Mouse (Mus musculus): ENCODE results near the gene Ttll13. TPM values are rescaled to one million over a fixed set of nuclear protein-coding genes. Genes with fewer than 3 reads are reported as not detected.

The Ttll13 gene
- polyA plus RNA-seq, 1 experiment from 2014 or later: 0.23 TPM

DNA sequence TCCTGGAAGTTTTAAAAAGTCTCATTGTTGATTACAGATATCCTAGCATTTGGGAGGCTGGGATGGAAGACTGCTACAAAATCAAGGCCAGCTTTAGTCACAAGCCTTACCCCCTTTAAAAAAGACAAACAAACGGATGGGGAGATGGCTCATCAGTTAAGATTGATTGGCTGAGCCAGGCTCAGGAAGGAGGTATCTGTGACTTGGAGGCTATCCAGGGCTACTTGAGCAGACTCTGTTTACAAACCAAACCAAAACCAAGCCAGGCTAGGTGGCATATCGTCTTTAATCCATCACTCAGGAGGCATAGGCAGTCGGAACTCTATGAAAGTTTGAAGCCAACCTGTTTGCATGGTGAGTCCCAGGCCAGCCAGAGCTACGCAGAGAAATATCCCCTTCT, 4.5 kb upstream of the Ttll13 start:
- Histone ChIP-seq H3K4me3 (replicated peaks) (no peak overlapping the region), H3K4me1 (replicated peaks) (peaks cover 9% of the 10 kb centered on the region), H3K9ac (no peak overlapping the region), H3K4me2 (no peak overlapping the region), H3K27ac (no peak overlapping the region), H3K27me3 (no peaks in the 10 kb centered on the region), H3K9me3 (replicated peaks) (no peaks in the 10 kb centered on the region), H3K36me3 (peaks cover 36% of the 10 kb centered on the region)
- ATAC-seq (ENCODE audit: low read depth) (no peak), DNase-seq (no peak)
- WGBS (ENCODE audit: insufficient replicate concordance): 78% methylated on average over 4 of the region's 4 CpGs

DNA sequence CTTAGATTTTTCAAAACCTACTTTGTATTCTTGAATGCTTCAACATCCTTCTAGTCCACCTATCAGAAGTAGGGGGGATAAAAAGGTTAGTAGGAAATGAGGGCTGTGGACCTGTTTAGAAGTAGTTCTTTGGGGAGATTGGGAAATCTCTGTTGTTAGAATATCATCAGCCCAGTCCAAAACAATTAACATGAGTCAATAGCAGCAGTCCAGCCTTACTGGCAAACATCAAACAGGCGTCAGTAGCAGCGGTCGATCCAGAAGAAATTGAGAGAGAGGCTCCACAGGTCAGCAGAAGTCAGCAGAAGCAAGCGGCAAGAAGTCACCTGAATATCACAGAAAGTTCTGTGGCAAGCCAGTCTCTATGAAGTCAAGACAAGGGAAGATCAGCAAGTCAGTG, 1.3 kb upstream of the Ttll13 start:
- no peak for ATAC-seq (ENCODE audit: low read depth)
- DNase-seq: no peak
- H3K4me1 ChIP-seq (replicated peaks): peaks cover 15% of the 10 kb centered on the region
- no peak overlapping the region for H3K27ac ChIP-seq
- no peak overlapping the region for H3K4me2 ChIP-seq
- peaks cover 14% of the 10 kb centered on the region for H3K36me3 ChIP-seq
- no peak overlapping the region for H3K4me3 ChIP-seq (replicated peaks)
- WGBS (ENCODE audit: insufficient replicate concordance): 87% methylated on average over 4 of the region's 4 CpGs
- H3K27me3 ChIP-seq: peaks cover 3% of the 10 kb centered on the region; the same call in 1 of the 2 replicates
- H3K9me3 ChIP-seq (replicated peaks): no peaks in the 10 kb centered on the region
- H3K9ac ChIP-seq: no peak overlapping the region

DNA sequence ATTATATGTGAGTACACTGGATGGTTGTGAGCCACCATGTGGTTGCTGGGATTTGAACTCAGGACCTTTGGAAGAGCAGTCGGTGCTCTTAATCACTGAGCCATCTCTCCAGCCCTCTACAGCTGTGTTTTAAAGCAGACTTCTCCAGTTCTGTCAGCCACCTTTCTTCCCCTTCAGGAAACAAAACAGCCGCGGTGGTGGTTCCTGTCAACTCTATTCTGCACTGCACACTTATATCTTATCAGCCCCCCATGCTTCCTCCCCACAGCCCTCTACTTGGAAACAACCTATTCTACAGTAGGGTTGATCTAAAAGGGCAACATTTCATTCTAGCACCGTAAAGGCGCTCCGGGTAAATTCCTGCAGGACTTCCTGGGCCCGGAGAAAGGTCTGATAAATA, 683 bp downstream of the Ttll13 start:
- DNase-seq (no peak), ATAC-seq (ENCODE audit: low read depth) (no peak)
- Histone ChIP-seq H3K4me3 (replicated peaks) (peak overlapping the region; percentile 74), H3K4me1 (replicated peaks) (peaks cover 15% of the 10 kb centered on the region), H3K36me3 (no peaks in the 10 kb centered on the region), H3K27ac (no peak overlapping the region; the same call in 1 of the 2 replicates), H3K9ac (peak overlapping the region; percentile 82), H3K4me2 (peak overlapping the region; percentile 80), H3K9me3 (replicated peaks) (no peaks in the 10 kb centered on the region), H3K27me3 (peaks cover 3% of the 10 kb centered on the region; the same call in 1 of the 2 replicates)
- WGBS (ENCODE audit: insufficient replicate concordance): 15% methylated on average over 7 of the region's 7 CpGs

DNA sequence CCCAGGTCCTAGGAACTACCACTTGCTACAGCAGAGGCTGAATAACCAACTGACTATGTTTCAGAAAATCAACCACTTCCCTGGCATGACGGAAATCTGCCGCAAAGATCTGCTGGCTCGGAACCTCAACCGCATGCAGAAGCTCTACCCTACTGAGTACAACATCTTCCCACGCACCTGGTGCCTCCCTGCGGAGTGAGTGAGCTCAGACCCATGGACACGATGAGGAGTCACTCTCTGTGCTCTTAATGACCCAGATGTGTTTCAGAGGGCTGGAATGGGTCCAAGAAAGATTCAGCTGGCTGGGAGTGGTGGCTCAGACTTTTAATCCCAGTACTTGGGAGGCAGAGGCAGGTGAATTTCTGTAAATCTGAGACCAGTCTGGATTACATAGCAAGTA, 6.3 kb downstream of the Ttll13 start:
- Histone ChIP-seq H3K36me3 (no peaks in the 10 kb centered on the region), H3K9ac (no peak overlapping the region), H3K27ac (no peak overlapping the region), H3K4me2 (no peak overlapping the region), H3K4me1 (replicated peaks) (peaks cover 10% of the 10 kb centered on the region), H3K27me3 (peaks cover 3% of the 10 kb centered on the region; the same call in 1 of the 2 replicates), H3K4me3 (replicated peaks) (no peak overlapping the region), H3K9me3 (replicated peaks) (no peaks in the 10 kb centered on the region)
- WGBS (ENCODE audit: insufficient replicate concordance): 75% methylated on average over 7 of the region's 7 CpGs
- DNase-seq (no peak), ATAC-seq (ENCODE audit: low read depth) (no peak)

DNA sequence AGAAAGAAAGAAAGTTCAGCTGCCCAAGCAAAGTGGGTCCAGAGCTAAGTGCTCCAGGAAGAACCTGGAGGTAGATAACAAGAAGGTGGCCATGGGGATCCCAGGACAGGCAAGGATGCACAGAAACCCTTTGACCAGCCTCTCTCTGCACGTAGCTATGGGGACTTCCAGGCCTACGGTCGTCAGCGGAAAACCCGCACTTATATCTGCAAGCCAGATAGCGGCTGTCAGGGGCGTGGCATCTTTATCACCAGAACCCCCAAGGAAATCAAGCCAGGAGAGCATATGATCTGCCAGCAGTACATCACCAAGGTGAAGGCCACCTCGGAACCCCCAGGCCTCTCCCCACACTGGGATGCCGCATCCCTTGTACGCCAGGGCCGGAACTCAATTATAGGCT, 6.7 kb downstream of the Ttll13 start:
- Histone ChIP-seq H3K27me3 (peaks cover 3% of the 10 kb centered on the region; the same call in 1 of the 2 replicates), H3K27ac (no peak overlapping the region), H3K4me1 (replicated peaks) (peaks cover 13% of the 10 kb centered on the region), H3K9me3 (replicated peaks) (no peaks in the 10 kb centered on the region), H3K36me3 (no peaks in the 10 kb centered on the region), H3K4me2 (no peak overlapping the region), H3K4me3 (replicated peaks) (no peak overlapping the region), H3K9ac (no peak overlapping the region)
- peak; percentile 29; the same call in 1 of the 2 replicates for ATAC-seq (ENCODE audit: low read depth)
- WGBS (ENCODE audit: insufficient replicate concordance): 38% methylated on average over 11 of the region's 11 CpGs
- no peak for DNase-seq

DNA sequence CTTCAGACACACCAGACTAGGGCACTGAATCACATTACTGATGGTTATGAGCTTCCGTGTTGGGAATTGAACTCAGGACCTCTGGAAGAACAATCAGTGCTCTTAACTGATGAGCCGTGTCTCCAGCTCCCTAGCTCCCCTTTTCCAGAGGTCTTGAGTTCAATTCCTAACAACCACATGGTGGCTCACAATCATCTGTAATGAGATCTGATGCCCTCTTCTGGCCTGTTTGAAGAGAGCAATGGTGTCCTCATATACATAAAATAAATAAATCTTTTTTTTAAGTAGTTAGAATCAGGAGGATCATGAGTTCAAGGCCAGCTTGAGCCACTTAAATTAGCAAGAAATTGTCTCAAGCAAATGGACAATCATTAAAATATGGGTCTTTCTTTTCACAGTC, 9.8 kb downstream of the Ttll13 start:
- Histone ChIP-seq H3K9ac (no peak overlapping the region), H3K27me3 (peaks cover 11% of the 10 kb centered on the region; the same call in 1 of the 2 replicates), H3K36me3 (no peaks in the 10 kb centered on the region), H3K27ac (no peak overlapping the region), H3K4me1 (replicated peaks) (peaks cover 24% of the 10 kb centered on the region), H3K9me3 (replicated peaks) (0 out of 2 replicates have a peak, but pooled peaks cover 4% of the 10 kb centered on the region), H3K4me2 (no peak overlapping the region), H3K4me3 (replicated peaks) (no peak overlapping the region)
- no peak for DNase-seq
- no peak for ATAC-seq (ENCODE audit: low read depth)
- 64% methylated on average over 2 of the region's 2 CpGs for WGBS (ENCODE audit: insufficient replicate concordance)

DNA sequence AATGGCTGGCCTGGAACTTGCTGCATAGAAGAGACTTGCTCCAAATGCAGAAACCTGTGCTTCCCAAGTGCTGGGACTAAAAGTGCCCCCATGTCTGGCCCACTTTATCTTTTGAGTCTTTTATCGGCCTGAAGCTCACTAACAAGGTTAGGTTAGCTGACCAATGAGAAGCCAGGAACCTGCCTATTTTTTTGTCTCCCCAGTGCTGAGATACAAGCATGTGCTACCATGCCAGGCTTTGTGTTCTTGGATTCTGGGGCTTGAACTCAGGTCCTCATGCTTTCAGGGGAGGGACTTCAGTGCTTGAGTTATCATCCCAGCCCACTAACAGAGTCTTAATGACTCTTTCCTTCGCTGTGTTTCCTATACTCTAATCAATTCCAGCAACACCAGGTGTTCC, 11.5 kb downstream of the Ttll13 start:
- ATAC-seq (ENCODE audit: low read depth) (no peak), DNase-seq (no peak)
- no peak overlapping the region for H3K4me2 ChIP-seq
- peaks cover 29% of the 10 kb centered on the region for H3K4me1 ChIP-seq (replicated peaks)
- H3K36me3 ChIP-seq: no peaks in the 10 kb centered on the region
- H3K27me3 ChIP-seq: peaks cover 11% of the 10 kb centered on the region; the same call in 1 of the 2 replicates
- 48% methylated on average over 2 of the region's 2 CpGs for WGBS (ENCODE audit: insufficient replicate concordance)
- 0 out of 2 replicates have a peak, but pooled peaks cover 4% of the 10 kb centered on the region for H3K9me3 ChIP-seq (replicated peaks)
- H3K27ac ChIP-seq: no peak overlapping the region
- H3K4me3 ChIP-seq (replicated peaks): no peak overlapping the region
- H3K9ac ChIP-seq: no peak overlapping the region

DNA sequence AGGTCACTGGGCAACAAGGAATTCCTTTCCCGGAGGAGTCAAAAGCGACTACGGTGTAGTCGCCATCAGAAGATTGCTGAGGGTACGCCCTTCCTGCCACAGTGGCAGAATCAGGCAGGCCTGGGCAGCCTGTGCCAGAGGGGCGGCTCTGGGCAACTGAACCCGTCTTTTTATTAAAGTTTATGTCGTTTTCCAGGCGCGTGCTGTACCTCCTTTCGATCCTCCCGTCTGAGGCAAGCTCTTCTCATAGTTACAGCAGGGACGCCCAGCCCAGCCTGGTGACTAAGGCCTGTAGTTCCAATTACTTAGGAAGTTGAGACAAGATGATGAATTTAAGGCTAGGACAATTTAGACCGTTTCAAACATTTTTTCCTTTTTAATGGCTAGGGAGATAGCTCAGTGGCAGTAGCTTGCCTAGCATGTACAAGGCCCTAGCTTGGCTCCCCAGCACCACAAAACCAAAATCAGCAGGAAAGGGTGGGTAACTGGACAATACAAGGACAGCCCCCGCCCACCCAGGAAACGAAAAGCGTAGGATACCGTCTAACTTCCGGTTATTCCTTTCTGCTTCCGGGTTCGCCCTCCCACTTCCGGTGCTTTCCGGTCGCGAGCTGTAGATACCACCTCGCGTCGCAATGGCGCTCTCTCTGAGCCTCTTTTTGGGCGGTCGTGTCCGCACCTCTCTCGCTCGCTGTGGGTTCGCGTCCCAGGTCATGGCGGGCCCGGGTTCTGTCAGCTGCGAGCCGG, 14.6 kb downstream of the Ttll13 start, which contains the start of gene Ngrn:
Ngrn (plus strand) TSS at position 591 of the 747 bp plus-strand sequence.
- WGBS (ENCODE audit: insufficient replicate concordance): 22% methylated on average over 40 of the region's 40 CpGs
- peak; percentile 77 for DNase-seq
- peaks cover 28% of the 10 kb centered on the region for H3K36me3 ChIP-seq
- 0 out of 2 replicates have a peak, but pooled peaks cover 4% of the 10 kb centered on the region for H3K9me3 ChIP-seq (replicated peaks)
- peak within 1 kb of the TSS; percentile 96 for H3K4me3 ChIP-seq (replicated peaks)
- peak within 1 kb of the TSS; percentile 90 for H3K27ac ChIP-seq
- ATAC-seq (ENCODE audit: low read depth): peak; percentile 85
- peaks cover 11% of the 10 kb centered on the region; the same call in 1 of the 2 replicates for H3K27me3 ChIP-seq
- peak within 1 kb of the TSS; percentile 78 for H3K4me2 ChIP-seq
- peak within 1 kb of the TSS; percentile 92 for H3K9ac ChIP-seq
- peaks cover 28% of the 10 kb centered on the region for H3K4me1 ChIP-seq (replicated peaks)

DNA sequence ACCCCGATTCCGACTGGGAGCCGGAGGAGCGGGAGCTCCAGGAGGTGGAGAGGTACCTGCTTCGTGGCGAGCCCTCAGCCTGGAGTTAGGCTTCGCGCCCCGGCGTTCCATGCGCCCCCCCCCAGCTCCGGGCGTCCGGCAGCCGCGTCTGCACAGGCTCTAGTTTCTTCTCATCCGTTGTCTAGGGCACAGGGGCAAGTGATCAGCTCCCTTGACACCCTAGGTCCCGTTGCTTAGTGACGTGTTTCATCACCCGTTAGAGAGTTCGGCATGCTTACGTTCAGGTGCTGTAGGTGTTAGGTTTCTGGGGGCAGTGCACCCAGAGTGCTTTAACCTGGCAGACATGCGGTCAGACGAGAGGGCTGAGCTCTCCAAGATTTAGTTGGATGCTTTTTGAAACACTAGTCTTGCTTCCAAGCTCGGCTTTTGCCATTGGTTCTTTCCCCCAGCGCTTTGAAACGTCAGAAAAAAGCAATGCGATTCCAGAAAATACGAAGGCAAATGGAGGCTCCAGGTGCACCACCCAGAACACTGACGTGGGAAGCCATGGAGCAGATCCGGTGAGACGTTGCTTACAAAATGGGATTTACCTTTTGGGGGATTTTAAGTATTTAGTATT, 15.3 kb downstream of the Ttll13 start:
- DNase-seq: no peak
- Histone ChIP-seq H3K9me3 (replicated peaks) (0 out of 2 replicates have a peak, but pooled peaks cover 4% of the 10 kb centered on the region), H3K4me2 (peak overlapping the region; percentile 78), H3K4me1 (replicated peaks) (peaks cover 28% of the 10 kb centered on the region), H3K9ac (peak overlapping the region; percentile 92), H3K27me3 (peaks cover 11% of the 10 kb centered on the region; the same call in 1 of the 2 replicates), H3K36me3 (peaks cover 35% of the 10 kb centered on the region), H3K27ac (peak overlapping the region; percentile 90), H3K4me3 (replicated peaks) (peak overlapping the region; percentile 96)
- peak; percentile 67 for ATAC-seq (ENCODE audit: low read depth)
- WGBS (ENCODE audit: insufficient replicate concordance): 1% methylated on average over 32 of the region's 32 CpGs

DNA sequence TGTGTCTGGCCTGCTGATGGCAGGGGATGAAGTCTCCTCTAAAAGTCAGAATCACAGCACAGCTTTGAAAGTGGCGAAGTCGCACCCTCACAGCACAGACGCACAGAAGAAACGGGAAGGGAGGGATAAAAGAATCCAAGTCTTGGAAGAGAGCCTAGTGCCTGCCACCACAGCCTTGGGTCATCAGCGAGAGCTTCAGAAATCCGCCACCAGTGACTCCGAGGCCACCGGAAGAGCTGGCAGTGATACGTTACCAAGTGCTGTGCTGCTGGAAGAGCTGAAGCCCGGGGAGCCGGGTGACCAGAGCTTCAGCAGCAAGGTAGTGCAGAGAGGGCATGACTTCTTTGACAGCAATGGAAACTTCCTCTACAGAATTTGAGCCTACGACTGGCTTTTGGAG, 18.4 kb downstream of the Ttll13 start:
- Histone ChIP-seq H3K4me2 (no peak overlapping the region), H3K4me3 (replicated peaks) (no peak overlapping the region), H3K9ac (no peak overlapping the region), H3K9me3 (replicated peaks) (0 out of 2 replicates have a peak, but pooled peaks cover 4% of the 10 kb centered on the region), H3K4me1 (replicated peaks) (peaks cover 39% of the 10 kb centered on the region), H3K27me3 (0 out of 2 replicates have a peak, but pooled peaks cover 2% of the 10 kb centered on the region), H3K27ac (no peak overlapping the region), H3K36me3 (peaks cover 42% of the 10 kb centered on the region)
- DNase-seq (no peak), ATAC-seq (ENCODE audit: low read depth) (no peak)
- WGBS (ENCODE audit: insufficient replicate concordance): 90% methylated on average over 12 of the region's 12 CpGs

DNA sequence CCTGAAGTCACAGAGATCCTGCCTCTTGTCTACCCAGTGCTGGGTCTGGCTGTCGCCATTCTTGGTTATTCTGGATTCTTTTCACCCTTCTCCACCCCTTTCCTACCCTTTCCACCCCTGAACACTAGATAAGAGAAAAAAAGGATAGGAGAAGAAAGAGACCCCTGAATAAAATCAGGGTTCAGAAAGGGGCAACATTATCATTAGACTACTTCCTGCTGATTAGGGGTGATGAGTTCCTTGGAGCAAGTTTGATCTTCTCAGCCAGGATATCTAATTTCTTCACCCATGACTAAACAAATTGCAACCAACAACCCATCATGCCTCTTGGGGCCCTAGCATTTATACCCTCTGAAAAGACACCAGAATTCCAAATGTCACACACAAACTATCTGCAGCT, 21.6 kb downstream of the Ttll13 start:
- 72% methylated on average over 1 of the region's 1 CpGs for WGBS (ENCODE audit: insufficient replicate concordance)

More for the DNA sequence above, 21.6 kb downstream of the Ttll13 start:
- no peak overlapping the region for H3K4me2 ChIP-seq
- ATAC-seq (ENCODE audit: low read depth) (no peak), DNase-seq (no peak)
- no peak overlapping the region for H3K27ac ChIP-seq
- no peak overlapping the region for H3K9ac ChIP-seq
- H3K27me3 ChIP-seq: no peaks in the 10 kb centered on the region
- peaks cover 44% of the 10 kb centered on the region for H3K4me1 ChIP-seq (replicated peaks)
- H3K36me3 ChIP-seq: peaks cover 46% of the 10 kb centered on the region
- no peaks in the 10 kb centered on the region for H3K9me3 ChIP-seq (replicated peaks)
- H3K4me3 ChIP-seq (replicated peaks): no peak overlapping the region

All from liver, embryonic 13.5 days (tissue).